Mouse (Mus musculus): ENCODE data around the gene Clta.

DNA sequence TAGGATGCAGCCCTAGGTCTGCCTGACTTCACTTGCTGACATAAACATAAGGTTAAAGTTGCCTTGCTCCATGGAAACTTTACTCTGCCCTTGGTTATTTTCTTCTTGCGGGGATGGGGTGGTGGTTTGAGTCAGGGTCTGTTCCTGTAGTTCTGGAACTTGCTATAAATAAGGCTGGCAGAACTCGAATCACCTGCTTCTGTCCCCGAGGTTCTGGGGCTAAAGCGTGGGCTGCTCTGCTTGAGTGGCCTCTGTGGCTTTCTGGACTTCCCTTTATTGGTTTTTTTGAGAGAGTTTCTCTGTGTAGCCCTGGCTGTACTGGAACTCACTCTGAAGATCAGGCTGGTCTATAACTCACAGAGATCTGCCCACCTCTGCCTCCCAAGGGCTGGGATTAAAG, 11.8 kb downstream of the Clta start:
- TF ChIP-seq MXI1 (IDR thresholded peaks at IDR 0.05; ENCODE audit: low read depth, low read length) = no peak
- no peak for TF ChIP-seq RAD21 (IDR thresholded peaks at IDR 0.05; ENCODE audit: low read depth, low read length)
- no peak for TF ChIP-seq POLR2A (IDR thresholded peaks at IDR 0.05; ENCODE audit: control insufficient read depth in 1 of 2, insufficient read depth in 1 of 2, low read depth in 1 of 2, low read length in 2 of 2, poor library complexity in 1 of 2)
- no peak for TF ChIP-seq MYB (IDR thresholded peaks at IDR 0.05; ENCODE audit: low read depth, low read length)
- TF ChIP-seq TBP (IDR thresholded peaks at IDR 0.05; ENCODE audit: low read depth, low read length) = no peak
- TF ChIP-seq CTCF (IDR thresholded peaks at IDR 0.05 in 2 of 3, conservative IDR thresholded peaks at IDR 0.05 in 1 of 3; ENCODE audit: control insufficient read depth in 1 of 3, insufficient read depth in 1 of 3, low read depth in 2 of 3, low read length in 3 of 3, poor library complexity in 1 of 3, severe bottlenecking in 1 of 3) = no peak
- no peak for TF ChIP-seq RCOR1 (IDR thresholded peaks at IDR 0.05; ENCODE audit: low read depth, low read length)
- TF ChIP-seq SMC3 (IDR thresholded peaks at IDR 0.05; ENCODE audit: low read depth, low read length) = no peak
- TF ChIP-seq USF1 (IDR thresholded peaks at IDR 0.05; ENCODE audit: low read depth, low read length) = no peak
- no peak for TF ChIP-seq SIN3A (IDR thresholded peaks at IDR 0.05; ENCODE audit: low read length)
- no peak for TF ChIP-seq GATA1 (IDR thresholded peaks at IDR 0.05; ENCODE audit: low read depth, low read length)
- no peak for TF ChIP-seq CHD2 (IDR thresholded peaks at IDR 0.05; ENCODE audit: low read length)
